Mouse (Mus musculus): Measurements from ENCODE around the gene Nckap5. TPM values are rescaled to one million over a fixed set of nuclear protein-coding genes. Genes with fewer than 3 reads are reported as not detected.

Nckap5 gene
- polyA plus RNA-seq, 1 experiment: not detected

- no peak for TF ChIP-seq GATA1 (IDR thresholded peaks at IDR 0.05; ENCODE audit: low read length)
Observed at GRCm38 (mm10) chr1:126802405-126802804, 28.2 kb downstream of the Nckap5 start.

DNA sequence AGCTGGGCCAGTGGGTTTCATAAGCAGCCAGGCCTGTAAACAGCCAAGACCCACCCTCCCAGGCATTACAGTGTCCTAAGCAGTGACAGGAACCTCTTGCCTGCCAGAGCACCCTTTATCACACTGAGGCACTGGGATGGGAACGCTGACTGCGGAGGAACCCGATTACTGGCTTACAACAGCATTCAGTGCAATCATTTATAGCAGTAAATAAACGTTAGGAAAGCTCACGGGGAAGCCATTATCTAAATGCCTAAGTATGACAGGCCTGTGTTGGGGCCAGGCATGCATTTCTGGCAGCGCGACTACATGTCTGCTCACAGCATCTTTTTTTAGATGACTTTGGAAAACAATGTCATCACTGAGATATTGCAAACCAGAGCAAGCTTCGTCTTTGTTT, 28.9 kb downstream of the Nckap5 start:
- no peak for TF ChIP-seq GATA1 (IDR thresholded peaks at IDR 0.05; ENCODE audit: low read length)

- no peak for TF ChIP-seq GATA1 (IDR thresholded peaks at IDR 0.05; ENCODE audit: low read length)
Observed at GRCm38 (mm10) chr1:126799379-126799798, 31.2 kb downstream of the Nckap5 start.

DNA sequence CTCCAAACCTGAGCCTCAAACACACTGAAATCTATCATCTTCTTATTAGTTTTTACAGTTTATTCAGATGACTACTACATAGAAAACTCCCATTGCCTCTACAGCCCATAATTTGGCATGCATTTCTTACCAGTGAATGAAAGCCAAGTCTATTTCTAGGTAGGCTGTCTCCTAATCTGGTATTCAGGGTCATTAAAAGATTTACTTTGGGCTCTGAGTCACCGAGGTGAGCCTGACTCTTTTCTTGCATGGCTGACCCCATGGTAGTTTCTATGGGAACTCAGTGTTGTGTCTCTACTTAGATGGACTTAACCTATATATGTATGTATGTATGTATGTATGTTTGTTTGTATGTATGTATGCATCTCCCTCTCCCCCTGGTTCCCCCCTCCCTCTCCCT, 63.6 kb downstream of the Nckap5 start:
- no peak for TF ChIP-seq GATA1 (IDR thresholded peaks at IDR 0.05; ENCODE audit: low read length)

DNA sequence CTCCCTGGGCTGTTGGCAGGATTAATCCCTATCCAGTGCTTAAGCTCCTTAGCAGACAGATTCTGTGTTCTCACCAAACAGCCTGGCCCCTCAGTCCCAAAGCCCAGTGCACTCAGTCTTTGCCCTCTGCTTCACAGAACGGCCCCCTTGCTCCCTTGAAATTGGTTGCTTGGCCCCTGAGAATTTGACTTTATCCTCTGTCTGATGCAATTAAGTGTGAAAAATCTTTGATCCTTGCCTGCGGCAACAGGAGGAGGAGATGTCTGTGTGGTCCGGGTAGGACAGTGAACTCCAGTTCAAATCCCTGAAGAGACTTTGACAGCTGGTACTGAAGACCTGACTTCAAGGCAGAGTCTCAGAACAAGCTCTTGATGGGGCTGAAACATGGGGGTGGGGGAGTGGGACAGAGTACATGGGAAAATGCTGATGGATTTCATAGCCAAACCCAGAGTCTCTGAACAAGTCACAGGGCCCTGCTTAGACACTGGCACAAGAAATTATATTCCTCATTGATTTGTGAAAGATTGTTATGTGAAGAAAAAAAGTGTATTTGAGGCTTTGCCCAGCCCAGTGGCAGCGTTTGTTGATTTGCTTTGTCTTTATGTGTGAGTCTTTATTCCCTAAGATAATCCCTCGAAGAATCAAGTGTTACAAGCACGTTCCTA, 65.0 kb downstream of the Nckap5 start:
- TF ChIP-seq GATA1 (IDR thresholded peaks at IDR 0.05; ENCODE audit: low read length): no peak

DNA sequence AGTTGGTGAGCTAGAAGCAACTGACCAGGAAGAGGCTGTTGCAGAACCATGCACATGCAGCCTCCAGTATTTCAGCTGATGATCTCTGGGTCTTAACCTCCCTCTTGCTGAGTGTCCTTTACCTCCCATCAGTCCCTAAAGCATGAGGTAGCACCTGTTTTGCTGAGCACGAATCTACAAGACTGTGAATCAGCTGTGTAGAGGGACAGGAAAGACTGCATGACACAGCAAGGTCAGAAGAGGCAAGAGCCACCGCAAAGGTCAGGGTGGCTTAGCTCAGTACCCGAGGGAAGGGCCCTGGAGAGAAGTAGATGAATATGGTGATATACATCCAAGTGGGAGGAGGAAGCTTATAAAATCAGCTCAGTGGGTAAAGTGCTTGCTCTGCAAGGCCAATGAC, 66.4 kb downstream of the Nckap5 start:
- no peak for TF ChIP-seq GATA1 (IDR thresholded peaks at IDR 0.05; ENCODE audit: low read length)

DNA sequence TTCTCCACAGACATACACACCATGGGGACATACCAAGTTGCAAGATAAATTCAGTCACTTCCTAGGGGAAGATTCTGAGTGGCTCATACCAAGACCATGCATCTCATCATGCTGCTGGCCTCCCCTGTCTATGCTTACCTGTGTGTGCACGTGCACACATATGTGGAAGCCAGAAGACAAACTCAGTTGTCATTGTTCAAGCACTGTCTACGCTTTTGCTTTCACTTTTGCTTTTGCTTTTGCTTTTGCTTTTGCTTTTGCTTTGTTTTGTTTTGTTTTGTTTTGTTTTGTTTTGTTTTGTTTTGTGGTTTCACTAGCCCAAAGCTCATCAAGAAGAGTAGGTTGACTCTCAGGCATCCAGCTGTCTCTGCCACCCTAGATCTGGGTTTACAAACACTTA, 67.4 kb downstream of the Nckap5 start:
- TF ChIP-seq GATA1 (IDR thresholded peaks at IDR 0.05; ENCODE audit: low read length): no peak

GRCm38 (mm10) chr1:126760386-126760785, 70.2 kb downstream of the Nckap5 start:
- no peak for TF ChIP-seq GATA1 (IDR thresholded peaks at IDR 0.05; ENCODE audit: low read length)

GRCm38 (mm10) chr1:126755682-126756081, 74.9 kb downstream of the Nckap5 start:
- TF ChIP-seq GATA1 (IDR thresholded peaks at IDR 0.05; ENCODE audit: low read length): no peak

DNA sequence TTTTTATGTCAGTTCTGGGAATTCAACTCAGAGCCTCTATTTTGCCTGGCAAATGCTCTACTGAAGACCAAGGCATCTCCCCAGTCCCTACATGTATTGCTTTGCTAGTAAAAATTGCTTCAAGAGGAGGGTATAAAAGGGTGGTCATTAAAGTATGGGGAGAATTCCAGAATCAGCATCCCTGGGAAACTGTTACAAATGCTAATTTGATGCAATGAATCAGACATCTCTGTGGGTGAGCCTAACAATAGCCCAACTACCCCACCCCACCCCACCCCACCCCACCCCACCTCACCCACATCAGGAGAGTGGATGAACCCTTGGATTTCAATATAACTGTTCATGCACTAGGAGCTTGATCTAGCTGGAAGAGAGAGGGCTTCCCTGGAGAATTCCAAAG, 77.0 kb downstream of the Nckap5 start:
- no peak for TF ChIP-seq GATA1 (IDR thresholded peaks at IDR 0.05; ENCODE audit: low read length)

- TF ChIP-seq GATA1 (IDR thresholded peaks at IDR 0.05; ENCODE audit: low read length): no peak
Observed at GRCm38 (mm10) chr1:126752247-126753037, 78.2 kb downstream of the Nckap5 start.

GRCm38 (mm10) chr1:126751137-126751536, 79.5 kb downstream of the Nckap5 start:
- no peak for TF ChIP-seq GATA1 (IDR thresholded peaks at IDR 0.05; ENCODE audit: low read length)

DNA sequence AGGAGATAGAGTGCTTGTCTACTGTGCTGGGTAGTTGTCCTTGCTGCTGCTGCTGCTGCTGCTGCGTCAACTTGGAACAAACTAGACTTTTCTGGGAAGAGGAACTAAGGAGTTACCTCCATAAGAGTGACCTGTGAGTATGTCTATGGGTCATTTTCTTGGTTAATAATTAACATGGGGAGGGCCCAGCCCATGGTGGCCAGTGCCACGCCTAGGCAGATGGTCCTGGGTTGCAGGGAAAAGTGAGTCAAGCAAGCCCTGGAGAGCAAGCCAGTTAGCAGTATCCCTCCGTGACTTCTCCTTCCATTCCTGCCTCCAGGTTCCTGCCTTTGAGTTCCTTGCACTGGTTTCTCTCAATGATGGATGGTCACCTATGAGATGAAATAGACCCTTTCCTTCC, 80.4 kb downstream of the Nckap5 start:
- no peak for TF ChIP-seq GATA1 (IDR thresholded peaks at IDR 0.05; ENCODE audit: low read length)

GRCm38 (mm10) chr1:126747914-126748313, 82.7 kb downstream of the Nckap5 start:
- no peak for TF ChIP-seq GATA1 (IDR thresholded peaks at IDR 0.05; ENCODE audit: low read length)

GRCm38 (mm10) chr1:126745482-126746136, 85.0 kb downstream of the Nckap5 start:
- no peak for TF ChIP-seq GATA1 (IDR thresholded peaks at IDR 0.05; ENCODE audit: low read length)

- no peak for TF ChIP-seq GATA1 (IDR thresholded peaks at IDR 0.05; ENCODE audit: low read length)
Observed at GRCm38 (mm10) chr1:126744631-126745305, 85.8 kb downstream of the Nckap5 start.

All from G1E-ER4 (cell line).